Mouse (Mus musculus) ES-E14 (cell line): ENCODE measurements around the gene Hbb-bh1.

Experiments
- CHD2 ChIP-seq: IDR thresholded peaks from 2 replicates; pipeline ENCODE4 v1.6.1; 2014; ENCODE audit warnings: mild to moderate bottlenecking, low read depth, low read length, inconsistent platforms
- HCFC1 ChIP-seq: IDR thresholded peaks from 2 replicates; pipeline ENCODE4 v1.6.1; 2012; ENCODE audit warnings: low read length, inconsistent platforms, borderline replicate concordance; ENCODE audit not compliant: insufficient read depth
- MAFK ChIP-seq: IDR thresholded peaks from 2 replicates; pipeline ENCODE4 v1.6.1; 2014; ENCODE audit warnings: mild to moderate bottlenecking, low read depth, low read length, inconsistent platforms; ENCODE audit not compliant: insufficient read depth
- ZNF384 ChIP-seq: IDR thresholded peaks from 2 replicates; pipeline ENCODE4 v1.6.1; 2012; ENCODE audit warnings: low read depth, low read length, inconsistent platforms

- TF ChIP-seq ZNF384 (no peak), CHD2 (no peak), HCFC1 (no peak), MAFK (no peak)
Observed at GRCm38 (mm10) chr7:103810746-103811145, 32.2 kb downstream of the Hbb-bh1 start.
